Mouse (Mus musculus): Measurements from ENCODE around the gene Spcs3. TPM values are rescaled to one million over a fixed set of nuclear protein-coding genes. Genes with fewer than 3 reads are reported as not detected.

Gene Spcs3
- 203 TPM for polyA plus RNA-seq (2014; fragmentation: Illumina TruSeq; extraction: RNeasy Lipid Tissue Mini Kit (QIAGEN cat#74804); ENCODE audit: low read depth, low replicate concordance)

GRCm38 (mm10) chr8:54529382-54530296 lies at the start of gene Spcs3, which contains the start of gene Asb5:
Spcs3 (minus strand) TSS chr8:54529998.
Asb5 (plus strand) TSS chr8:54529580.

Other genes starting within 250 kb of the Spcs3 start
- 3.7 TPM for gene Asb5, start 418 bp downstream of the Spcs3 start, polyA plus RNA-seq (2014; fragmentation: Illumina TruSeq; extraction: RNeasy Lipid Tissue Mini Kit (QIAGEN cat#74804); ENCODE audit: low read depth, low replicate concordance)
- not detected for gene Spata4, start 70.8 kb upstream of the Spcs3 start, polyA plus RNA-seq (2014; fragmentation: Illumina TruSeq; extraction: RNeasy Lipid Tissue Mini Kit (QIAGEN cat#74804); ENCODE audit: low read depth, low replicate concordance)